Mouse (Mus musculus) CH12.LX (cell line): ENCODE measurements around the gene Ankrd60. TPM values are rescaled to one million over a fixed set of nuclear protein-coding genes. Genes with fewer than 3 reads are reported as not detected.

Experiments used
- DNase-seq: peaks from one replicate; pipeline ENCODE4 v3.0.0-alpha.2; 2013; ENCODE audit errors: extremely low read depth
- H3K27ac ChIP-seq: 2 replicates; pipeline ENCODE4 v1.5.1; 2012; ENCODE audit warnings: low read depth, mild to moderate bottlenecking, control low read depth, moderate library complexity; ENCODE audit not compliant: insufficient read depth
- H3K27me3 ChIP-seq: replicated peaks from 2 replicates; pipeline ENCODE3; 2012; ENCODE audit warnings: inconsistent platforms
- H3K36me3 ChIP-seq, 2 experiments: replicated peaks in 1 of 2; 2 replicates each; pipeline versions ENCODE3 to v1.6.1; 2012; ENCODE audit warnings: inconsistent platforms in 1 of 2, low read length in 1 of 2, mild to moderate bottlenecking in 1 of 2, mixed read lengths in 1 of 2, moderate library complexity in 1 of 2; ENCODE audit not compliant: control insufficient read depth in 1 of 2, insufficient read depth in 1 of 2
- H3K4me1 ChIP-seq, 2 experiments: 2 replicates each; pipeline ENCODE4 v1.6.1; 2012; ENCODE audit warnings: inconsistent platforms in 1 of 2, moderate library complexity in 1 of 2; ENCODE audit not compliant: insufficient read depth in 2 of 2, control insufficient read depth in 1 of 2
- H3K4me2 ChIP-seq: 2 replicates; pipeline ENCODE4 v1.6.1; 2012; ENCODE audit warnings: low read depth, mild to moderate bottlenecking, control low read depth; ENCODE audit not compliant: poor library complexity, insufficient read depth, severe bottlenecking
- H3K4me3 ChIP-seq, 3 experiments: fragments of 150-350 bp in 1 of 3; sonication (generic) in 1 of 3; replicated peaks in 1 of 3; 2 replicates each; pipeline versions ENCODE3 to v1.5.1; 2011 to 2012; ENCODE audit warnings: low read depth in 2 of 3, low read length in 2 of 3, mild to moderate bottlenecking in 2 of 3, moderate library complexity in 2 of 3, control low read depth in 1 of 3, improper control_type of control experiment in 1 of 3, inconsistent platforms in 1 of 3, mixed read lengths in 1 of 3; ENCODE audit not compliant: poor library complexity in 1 of 3
- H3K79me2 ChIP-seq: replicated peaks from 2 replicates; pipeline ENCODE4 v1.6.1; 2012; ENCODE audit warnings: mild to moderate bottlenecking, moderate library complexity; ENCODE audit not compliant: control insufficient read depth, poor library complexity, insufficient read depth, severe bottlenecking; ENCODE audit errors: extremely low read depth
- H3K9ac ChIP-seq: 2 replicates; pipeline ENCODE4 v1.6.1; 2012; ENCODE audit warnings: low read depth, mild to moderate bottlenecking, control low read depth, moderate library complexity; ENCODE audit not compliant: insufficient read depth
- H3K9me3 ChIP-seq: replicated peaks from 2 replicates; pipeline ENCODE3; 2012; ENCODE audit warnings: low read length, inconsistent platforms, mixed read lengths
- BHLHE40 ChIP-seq: IDR thresholded peaks from 2 replicates; pipeline ENCODE4 v1.6.1; 2011; ENCODE audit warnings: mild to moderate bottlenecking, low read depth, low read length, improper control_type of control experiment
- CTCF ChIP-seq, 2 experiments: IDR thresholded peaks in 1 of 2; conservative IDR thresholded peaks in 1 of 2; 2 replicates each; pipeline ENCODE4 v1.5.1; 2011 to 2012; ENCODE audit warnings: low read depth in 2 of 2, low read length in 2 of 2, improper control_type of control experiment in 1 of 2, inconsistent platforms in 1 of 2, mild to moderate bottlenecking in 1 of 2, moderate library complexity in 1 of 2
- GABPA ChIP-seq: IDR thresholded peaks from 2 replicates; pipeline ENCODE4 v1.6.1; 2012; ENCODE audit warnings: low read depth, low read length, improper control_type of control experiment, inconsistent platforms; ENCODE audit not compliant: insufficient replicate concordance
- HCFC1 ChIP-seq: IDR thresholded peaks from 2 replicates; pipeline ENCODE4 v1.6.1; 2012; ENCODE audit warnings: low read depth, mild to moderate bottlenecking, inconsistent platforms, low read length, improper control_type of control experiment
- JUND ChIP-seq: conservative IDR thresholded peaks from 2 replicates; pipeline ENCODE4 v1.6.1; 2011; ENCODE audit warnings: low read depth, low read length, improper control_type of control experiment
- KAT2A ChIP-seq: IDR thresholded peaks from 2 replicates; pipeline ENCODE4 v1.6.1; 2012; ENCODE audit warnings: low read length, improper control_type of control experiment, inconsistent platforms; ENCODE audit not compliant: insufficient replicate concordance
- MAX ChIP-seq: IDR thresholded peaks from 2 replicates; pipeline ENCODE4 v1.6.1; 2011; ENCODE audit warnings: low read length, improper control_type of control experiment
- MXI1 ChIP-seq: IDR thresholded peaks from 2 replicates; pipeline ENCODE4 v1.6.1; 2011; ENCODE audit warnings: mild to moderate bottlenecking, low read depth, low read length, improper control_type of control experiment
- MYC ChIP-seq: IDR thresholded peaks from 2 replicates; pipeline ENCODE4 v1.6.1; 2011; ENCODE audit warnings: low read depth, mild to moderate bottlenecking, improper control_type of control experiment, low read length
- NELFE ChIP-seq: IDR thresholded peaks from 2 replicates; pipeline ENCODE4 v1.6.1; 2011; ENCODE audit warnings: low read depth, low read length, improper control_type of control experiment
- PAX5 ChIP-seq: IDR thresholded peaks from 2 replicates; pipeline ENCODE4 v1.6.1; 2012; ENCODE audit warnings: low read length, inconsistent platforms, mixed read lengths
- POLR2A ChIP-seq: IDR thresholded peaks from 2 replicates; pipeline ENCODE4 v1.6.1; 2011; ENCODE audit warnings: low read depth, mild to moderate bottlenecking, improper control_type of control experiment, low read length
- RAD21 ChIP-seq: IDR thresholded peaks from 2 replicates; pipeline ENCODE4 v1.6.1; 2011; ENCODE audit warnings: low read depth, mild to moderate bottlenecking, low read length, improper control_type of control experiment, moderate library complexity
- SMC3 ChIP-seq: IDR thresholded peaks from 2 replicates; pipeline ENCODE4 v1.6.1; 2011; ENCODE audit warnings: low read depth, low read length, improper control_type of control experiment
- TCF12 ChIP-seq: IDR thresholded peaks from 2 replicates; pipeline ENCODE4 v1.6.1; 2014; ENCODE audit warnings: low read depth, mild to moderate bottlenecking, inconsistent platforms, low read length, improper control_type of control experiment
- UBTF ChIP-seq: IDR thresholded peaks from 2 replicates; pipeline ENCODE4 v1.6.1; 2012; ENCODE audit warnings: low read depth, mild to moderate bottlenecking, inconsistent platforms, low read length, improper control_type of control experiment, moderate library complexity
- USF1 ChIP-seq: IDR thresholded peaks from 2 replicates; pipeline ENCODE4 v1.6.1; 2014; ENCODE audit warnings: low read depth, mild to moderate bottlenecking, inconsistent platforms, low read length, improper control_type of control experiment
- ZKSCAN1 ChIP-seq: IDR thresholded peaks from 2 replicates; pipeline ENCODE4 v1.6.1; 2012; ENCODE audit warnings: low read depth, inconsistent platforms, low read length, improper control_type of control experiment, borderline replicate concordance
- dilution Hi-C: fragments of 300-500 bp; cut with MboI; formaldehyde crosslinking; loops from 2 replicates; pipeline ENCODE4 v1.14.3; 2020; ENCODE audit warnings: low sequenced_read_pairs; ENCODE audit not compliant: extremely low pct_unique_long_range_greater_than_20kb, extremely low pct_ligation_motif_present
- in situ Hi-C: fragments of 300-500 bp; cut with MboI; formaldehyde crosslinking; loops from 3 replicates; pipeline ENCODE4 v1.14.3; 2019; ENCODE audit warnings: low sequenced_read_pairs, low pct_ligation_motif_present, low pct_unique_long_range_greater_than_20kb, mixed read lengths
- polyA plus RNA-seq: library from polyadenylated mRNA; unstranded; fragments of >175 nt; gene quantifications from 2 replicates; pipeline ENCODE4 v1.2.1, GENCODE M21; 2012; ENCODE audit warnings: low read depth; ENCODE audit not compliant: insufficient read length
- total RNA-seq, 2 experiments: library from RNA; depleted of rRNA; stranded (reverse); fragments of 300-350 nt in 1 of 2; fragments of >200 nt in 1 of 2; gene quantifications; 2 replicates each; pipeline ENCODE4 v1.2.3; 2012 to 2014

The Ankrd60 gene
- total and polyA plus RNA-seq, 3 experiments, result not detected

DNA sequence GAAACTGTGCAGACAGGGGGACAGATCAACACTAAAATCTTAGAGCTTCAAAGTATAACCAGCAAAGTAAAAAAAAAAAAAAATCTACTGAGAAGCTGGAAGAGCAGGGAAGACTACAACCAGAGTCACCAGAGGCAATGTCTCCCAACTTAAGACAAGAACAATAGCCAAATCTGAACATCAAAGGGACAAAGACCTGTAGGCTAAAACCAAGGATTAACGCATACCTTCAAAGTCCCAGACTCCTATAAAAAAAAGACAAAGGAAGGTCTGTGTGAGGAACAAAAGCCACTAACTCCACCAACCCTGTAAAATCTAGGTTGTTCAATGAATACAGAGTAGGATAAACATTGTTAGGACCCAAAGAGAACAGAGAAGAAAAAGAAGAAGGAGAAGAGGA lies 23.7 kb upstream of the Ankrd60 start:
- in situ Hi-C loops, result no loop called here
- peaks cover 0 to 5% of the 10 kb centered on the region in 2 experiments; a peak in 2 of 4 replicates for H3K4me1 ChIP-seq
- no peaks in the 10 kb centered on the region for H3K27me3 ChIP-seq
- DNase-seq, result no peak
- H3K4me2 ChIP-seq, result no peak overlapping the region
- H3K4me3 ChIP-seq, result no peak overlapping the region
- H3K36me3 ChIP-seq, result peaks cover 0 to 27% of the 10 kb centered on the region in 2 experiments
- H3K9me3 ChIP-seq, result peaks cover 4% of the 10 kb centered on the region
- H3K9ac ChIP-seq, result no peak overlapping the region
- TF ChIP-seq SMC3 (no peak), ZKSCAN1 (no peak), MXI1 (no peak), MAX (no peak), NELFE (no peak), PAX5 (no peak), UBTF (no peak), GABPA (no peak), USF1 (no peak), JUND (no peak), POLR2A (no peak), BHLHE40 (no peak), HCFC1 (no peak), MYC (no peak), KAT2A (no peak)
- dilution Hi-C loops, result no loop called here
- H3K27ac ChIP-seq, result no peak overlapping the region
- H3K79me2 ChIP-seq, result no peaks in the 10 kb centered on the region

DNA sequence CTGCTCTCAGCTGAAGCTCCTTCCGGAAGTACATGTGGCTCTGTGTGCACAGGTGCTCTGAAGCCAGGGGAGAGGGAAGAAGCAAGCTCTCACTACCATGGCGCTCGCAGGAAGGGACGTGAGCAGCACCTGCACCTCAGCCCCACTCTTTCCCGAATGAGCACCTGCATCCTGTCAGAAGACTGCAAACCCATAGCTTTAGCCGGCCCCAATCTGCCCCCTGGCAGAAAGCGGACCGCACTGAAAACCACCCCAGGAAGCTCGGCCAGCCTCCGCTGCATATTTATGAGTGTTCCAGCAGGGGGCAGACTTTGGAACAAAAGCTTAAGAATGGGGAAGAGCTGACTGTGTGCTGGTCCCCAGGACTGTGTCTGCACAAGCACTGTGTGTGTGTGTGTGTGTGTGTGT lies 17.2 kb upstream of the Ankrd60 start:
- Histone ChIP-seq H3K27me3 (no peaks in the 10 kb centered on the region), H3K4me3 (no peak overlapping the region), H3K9ac (no peak overlapping the region), H3K36me3 (peaks cover 0 to 35% of the 10 kb centered on the region in 2 experiments), H3K79me2 (no peaks in the 10 kb centered on the region), H3K9me3 (no peaks in the 10 kb centered on the region), H3K27ac (no peak overlapping the region), H3K4me1 (no peaks in the 10 kb centered on the region), H3K4me2 (no peak overlapping the region)
- in situ Hi-C loops, result no loop called here
- TF ChIP-seq TCF12 (no peak), RAD21 (peak; percentile 12), CTCF (conservative IDR thresholded peaks at IDR 0.05 in 1 of 2, IDR thresholded peaks at IDR 0.05 in 1 of 2; ENCODE audit: low read depth in 2 of 2, low read length in 2 of 2) (peak; percentile 39 to 51; a peak in 3 of 4 replicates), ZKSCAN1 (peak; percentile 65), SMC3 (peak; percentile 54)
- dilution Hi-C loops, result no loop called here
- peak; percentile 28 for DNase-seq
